Mouse (Mus musculus) embryonic stem cell, embryonic (primary cell): ENCODE results near the gene Abca13.
"Not testable (repeated sequence)": the region's sequence is repeated elsewhere in the genome, so short reads cannot be mapped to it uniquely, and the experiment has no call there.

Experiments
- CTCF ChIA-PET, 4 experiments: fragments of 300-600 bp in 2 of 4; fragments of 350-600 bp in 2 of 4; sonication (Branson Sonifier 250); formaldehyde crosslinking; loops; one replicate each; lab custom pipeline; 2022; ENCODE audit warnings: inconsistent platforms in 2 of 4; lab: Charles Lee
- POLR2A ChIA-PET, 4 experiments: fragments of 300-600 bp in 2 of 4; fragments of 350-600 bp in 2 of 4; sonication (Branson Sonifier 250); formaldehyde crosslinking; loops; one replicate each; lab custom pipeline; 2022; ENCODE audit warnings: antibody characterized with exemption in 4 of 4, inconsistent platforms in 1 of 4; lab: Charles Lee

The Abca13 gene

DNA sequence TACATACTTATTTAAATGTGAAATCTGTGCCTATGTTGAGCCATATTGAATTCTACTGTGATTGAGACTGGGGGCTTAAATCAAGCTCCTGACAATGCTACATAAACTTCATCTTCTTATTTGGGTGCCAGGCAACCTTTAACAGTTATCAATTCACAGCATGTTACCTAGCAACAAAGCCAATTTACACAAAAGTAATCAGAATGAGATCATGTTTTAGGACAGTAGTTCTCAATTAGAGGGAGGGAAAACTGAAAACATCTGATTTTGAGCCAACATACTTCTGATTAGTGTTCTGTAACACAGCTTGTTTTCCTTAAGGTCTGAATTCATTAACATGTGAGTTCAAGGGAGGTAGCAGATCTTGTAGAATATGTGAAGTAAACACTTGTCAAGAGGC lies 244.9 kb downstream of the Abca13 start:
- POLR2A ChIA-PET, result no interaction called here
- CTCF ChIA-PET, result interaction anchor here in 1 of 4 experiments (0.6 kb wide), 1 partner anchor 59 kb away, joined by 3 read pairs; no protein-coding TSS in a partner anchor

DNA sequence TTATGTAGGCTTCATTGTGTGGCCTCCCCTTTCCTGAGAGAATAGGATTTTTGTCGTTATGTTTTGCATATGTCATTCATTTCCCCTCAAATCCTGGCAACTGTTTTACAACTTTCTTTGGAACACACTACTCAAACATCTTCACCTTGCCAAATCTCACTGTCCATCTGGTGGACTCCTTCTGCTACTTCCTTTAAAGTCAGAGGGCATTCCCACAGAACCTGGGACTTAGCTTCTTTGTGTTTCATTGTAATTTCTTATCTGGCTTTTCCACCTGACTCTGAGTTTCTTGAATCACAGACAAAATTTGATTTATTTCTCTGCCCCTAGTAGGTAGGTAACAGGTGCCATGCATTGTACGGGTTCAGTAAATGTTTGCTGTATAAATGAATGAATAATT lies 248.0 kb downstream of the Abca13 start:
- POLR2A ChIA-PET, result no interaction called here
- CTCF ChIA-PET, result no interaction called here

DNA sequence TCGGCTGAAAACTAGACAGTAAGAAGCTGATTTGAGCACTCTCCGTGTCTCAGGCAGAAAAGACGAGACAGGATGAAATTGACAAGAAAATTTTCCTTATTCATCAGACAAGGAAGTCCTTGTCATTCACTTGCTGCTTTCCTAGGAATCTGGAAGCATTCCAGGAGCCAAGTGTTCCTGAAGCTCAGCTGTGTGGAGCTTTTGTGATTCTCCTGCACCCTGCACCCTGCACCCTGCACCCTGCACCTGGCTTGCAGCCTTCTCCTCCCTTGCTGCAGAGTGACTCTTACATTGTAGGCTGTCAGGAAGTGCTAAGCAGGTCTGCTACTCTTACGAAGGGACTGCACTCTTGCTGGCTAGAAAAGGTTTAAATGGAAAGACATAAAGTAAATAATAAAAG lies 249.4 kb downstream of the Abca13 start:
- CTCF ChIA-PET, result no interaction called here

DNA sequence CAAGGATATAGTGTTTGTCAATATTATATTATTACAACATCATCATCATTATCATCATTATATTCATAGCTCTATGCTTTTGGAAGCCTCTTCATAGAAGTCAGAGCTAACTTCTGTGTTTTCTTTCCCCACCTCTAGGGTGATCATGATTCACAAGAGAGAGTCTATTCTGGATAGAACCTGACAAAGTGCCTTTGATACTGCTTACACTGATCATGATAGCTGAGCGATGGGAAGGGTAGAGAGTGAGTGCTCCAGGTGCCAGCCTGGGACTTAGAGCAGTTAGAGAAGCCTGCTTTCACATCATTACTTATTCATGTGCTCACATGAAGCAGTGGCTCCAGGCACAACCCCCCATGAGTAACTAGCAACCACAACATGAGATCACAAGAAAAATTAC lies 280.7 kb downstream of the Abca13 start:
- ChIA-PET POLR2A (no interaction called here), CTCF (no interaction called here)

More for the DNA sequence above, 249.4 kb downstream of the Abca13 start:
- POLR2A ChIA-PET, result no interaction called here

DNA sequence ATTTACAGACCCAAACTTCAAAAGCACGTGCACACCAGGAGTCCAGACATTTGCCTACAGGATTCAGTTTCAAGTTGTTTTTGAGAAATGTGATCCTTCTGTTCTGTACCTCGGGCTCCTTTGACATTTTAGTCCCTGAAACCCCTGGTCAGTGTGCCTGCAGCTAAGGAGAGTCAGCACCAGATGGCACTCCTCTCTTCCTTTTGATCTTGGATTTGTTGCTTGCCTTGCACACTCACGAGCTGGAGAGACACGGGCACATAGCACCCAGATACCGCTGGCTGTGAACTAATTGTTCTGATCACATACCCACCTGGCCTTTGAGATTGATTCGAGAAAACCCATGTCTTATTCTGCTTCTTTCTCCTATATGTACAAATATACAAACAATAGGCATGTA lies 289.8 kb downstream of the Abca13 start:
- ChIA-PET CTCF (interaction anchor here in 1 of 4 experiments (1.1 kb wide), 1 partner anchor 312 kb away, joined by 3 read pairs; no protein-coding TSS in a partner anchor), POLR2A (no interaction called here)

DNA sequence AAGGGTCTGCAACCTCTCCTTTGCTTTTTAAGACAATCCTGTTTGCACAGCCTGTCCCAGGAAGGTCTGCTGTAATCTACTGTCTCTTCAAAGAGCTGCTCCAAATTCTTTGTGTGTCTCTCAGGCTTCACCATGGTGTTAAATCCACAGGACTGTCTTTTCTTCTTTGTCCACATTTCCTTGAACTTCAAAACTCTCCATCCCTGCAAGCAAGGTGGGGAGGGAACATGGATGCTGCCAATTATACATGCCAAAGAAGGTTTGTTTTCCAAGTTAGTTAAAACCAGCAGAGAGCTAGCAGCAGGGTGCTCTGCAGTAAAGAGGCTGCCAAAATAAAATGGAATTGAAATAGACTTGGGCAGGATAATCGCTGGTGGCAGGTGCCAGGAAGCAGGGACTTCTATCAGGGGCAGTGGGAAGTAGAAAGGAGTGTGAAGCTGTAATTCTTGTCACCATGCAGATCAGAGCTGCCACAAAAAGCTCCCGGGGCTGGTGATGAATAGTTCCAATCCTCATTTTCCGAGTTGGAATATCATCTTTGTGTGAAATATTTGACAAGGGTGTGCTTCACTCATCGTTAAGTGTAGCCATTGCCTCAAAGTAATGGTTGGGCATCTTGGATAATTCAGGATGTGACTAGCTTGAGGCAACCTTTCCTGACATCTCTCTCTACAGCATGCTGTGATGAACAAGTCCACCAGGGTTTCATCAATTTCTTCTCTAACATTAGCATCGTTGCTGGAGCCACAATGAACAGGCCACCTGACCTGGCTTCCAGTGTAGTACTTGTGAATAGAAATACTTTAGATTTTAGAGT lies 308.8 kb downstream of the Abca13 start:
- ChIA-PET POLR2A (no interaction called here), CTCF (no interaction called here)

DNA sequence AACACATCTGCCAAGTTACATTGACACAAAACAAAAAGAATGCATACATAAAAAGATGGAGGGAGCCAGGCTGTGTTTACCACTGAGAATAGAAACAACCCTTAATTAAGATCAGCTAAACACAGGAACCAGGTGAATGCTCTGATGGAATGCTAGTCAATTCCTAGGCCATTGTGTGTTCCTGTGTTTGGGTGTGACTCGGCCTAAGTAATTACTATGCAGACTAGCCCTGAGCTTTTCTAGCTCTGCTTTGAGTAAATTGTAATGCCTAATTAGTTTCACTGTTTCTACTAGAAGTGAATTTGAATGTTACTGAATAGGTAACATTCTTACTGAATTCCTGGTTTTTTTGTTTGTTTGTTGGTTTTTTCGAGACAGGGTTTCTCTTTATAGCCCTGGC lies 323.2 kb downstream of the Abca13 start:
- CTCF ChIA-PET, POLR2A ChIA-PET: not testable (repeated sequence)

DNA sequence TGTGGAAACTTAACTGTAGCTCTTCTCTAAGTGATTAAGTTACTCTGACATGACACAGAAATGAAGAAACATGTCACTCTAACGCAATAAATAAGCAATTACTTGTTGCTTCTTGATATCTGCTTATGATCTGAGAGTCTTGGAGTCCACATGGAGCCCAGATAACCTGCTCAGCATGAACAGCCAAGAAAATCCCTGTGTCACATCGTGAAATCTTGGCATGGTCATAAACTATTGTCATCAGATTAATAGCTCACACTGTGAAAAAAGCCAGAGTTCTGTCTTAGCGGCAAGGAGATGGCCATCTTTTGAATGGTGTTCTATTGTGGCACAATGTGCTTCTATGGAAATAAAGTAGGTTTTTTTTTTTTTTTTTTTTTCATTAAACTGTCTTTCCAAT lies 336.8 kb downstream of the Abca13 start:
- ChIA-PET POLR2A (no interaction called here), CTCF (no interaction called here)

DNA sequence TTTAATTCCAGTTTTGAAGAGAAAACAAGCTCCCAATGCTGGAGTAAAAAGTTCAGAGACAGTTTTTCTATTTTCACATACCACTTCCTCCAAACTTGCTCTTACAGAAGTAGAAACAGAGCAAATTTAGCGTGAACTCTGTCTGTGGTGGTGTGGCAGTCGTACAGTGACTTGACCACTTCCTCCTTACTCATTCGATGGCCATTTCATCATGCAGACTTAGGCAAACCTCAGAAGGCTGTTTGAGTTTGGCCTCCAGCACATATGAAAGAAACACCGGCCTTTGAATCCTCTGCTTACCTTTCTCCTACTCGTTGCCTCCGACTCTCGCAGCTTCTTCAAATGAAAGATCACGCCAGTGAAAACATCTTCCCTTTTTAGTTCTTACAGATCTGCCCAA lies 340.0 kb downstream of the Abca13 start:
- CTCF ChIA-PET, result interaction anchor here in 1 of 4 experiments (0.5 kb wide), 1 partner anchor 522 kb away, joined by 3 read pairs; no protein-coding TSS in a partner anchor
- POLR2A ChIA-PET, result no interaction called here

DNA sequence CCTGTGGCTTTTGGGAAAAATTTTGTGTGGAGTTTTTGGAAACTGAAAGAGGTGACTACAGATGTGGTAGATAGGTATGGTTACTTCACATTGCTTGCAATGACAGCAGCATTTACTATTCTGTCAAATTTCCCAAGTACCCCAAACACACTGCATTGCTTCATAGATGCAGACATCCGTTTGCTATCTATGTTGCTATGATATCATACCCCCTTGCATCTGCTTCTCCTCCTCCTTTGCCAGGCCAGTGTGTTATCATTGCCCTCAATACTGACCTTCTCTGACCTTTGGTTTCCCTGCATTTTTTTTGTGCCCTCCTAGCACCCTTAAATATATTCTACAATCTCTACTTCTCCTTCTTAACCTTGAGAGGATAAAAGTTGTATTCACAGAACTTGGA lies 341.4 kb downstream of the Abca13 start:
- ChIA-PET CTCF (no interaction called here), POLR2A (interaction anchor here in 1 of 4 experiments (0.6 to 0.7 kb wide), 2 partner anchors 14 to 34 kb away, joined by 3 read pairs; no protein-coding TSS in a partner anchor)

DNA sequence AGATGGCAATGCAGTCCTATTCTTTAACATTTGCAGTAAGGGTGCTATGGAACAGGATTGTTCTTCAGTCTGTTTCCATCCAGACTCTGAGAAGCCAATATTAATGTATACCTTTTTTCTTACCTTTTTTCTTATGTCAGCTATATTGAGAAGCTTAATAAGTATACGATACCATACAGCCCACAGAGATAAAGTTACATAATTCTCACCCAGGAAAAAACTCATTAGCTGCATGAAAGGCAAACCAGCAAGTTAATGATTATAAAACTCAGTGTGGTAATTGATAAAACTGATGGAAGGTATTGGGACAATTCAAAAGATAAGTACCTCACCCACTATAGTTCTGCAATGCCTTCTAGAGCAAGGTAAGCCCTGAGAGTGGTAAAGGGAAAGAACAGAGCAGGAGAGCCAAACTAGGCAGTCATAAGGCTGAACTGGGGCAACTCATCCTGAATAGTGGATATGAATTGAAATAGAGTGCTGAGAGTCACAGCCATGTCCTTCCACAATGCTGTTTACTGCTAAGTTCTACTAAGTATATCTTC lies 342.0 kb downstream of the Abca13 start:
- CTCF ChIA-PET, result no interaction called here
- POLR2A ChIA-PET, result interaction anchor here in 1 of 4 experiments (0.7 kb wide), 1 partner anchor 34 kb away, joined by 3 read pairs; no protein-coding TSS in a partner anchor

DNA sequence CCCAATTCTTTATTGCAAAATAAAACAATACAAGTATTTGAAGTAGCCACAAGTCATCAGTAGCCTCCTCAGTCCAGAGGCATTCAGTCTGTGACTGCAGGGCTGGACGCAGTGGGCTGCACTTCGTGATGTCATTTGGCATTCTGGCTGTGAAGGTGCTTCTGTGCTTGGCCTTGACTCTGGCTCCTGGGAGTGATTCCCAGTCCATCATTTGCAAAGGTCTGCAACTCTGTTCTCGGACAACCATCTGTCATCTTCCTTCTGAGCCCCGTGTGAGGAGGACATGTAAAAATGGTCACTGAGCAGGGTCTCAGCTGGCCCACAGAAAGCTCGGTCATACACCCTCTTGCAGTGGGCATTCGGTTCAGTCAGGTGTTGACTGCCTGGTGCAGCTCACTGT lies 345.1 kb downstream of the Abca13 start:
- POLR2A ChIA-PET, result no interaction called here

DNA sequence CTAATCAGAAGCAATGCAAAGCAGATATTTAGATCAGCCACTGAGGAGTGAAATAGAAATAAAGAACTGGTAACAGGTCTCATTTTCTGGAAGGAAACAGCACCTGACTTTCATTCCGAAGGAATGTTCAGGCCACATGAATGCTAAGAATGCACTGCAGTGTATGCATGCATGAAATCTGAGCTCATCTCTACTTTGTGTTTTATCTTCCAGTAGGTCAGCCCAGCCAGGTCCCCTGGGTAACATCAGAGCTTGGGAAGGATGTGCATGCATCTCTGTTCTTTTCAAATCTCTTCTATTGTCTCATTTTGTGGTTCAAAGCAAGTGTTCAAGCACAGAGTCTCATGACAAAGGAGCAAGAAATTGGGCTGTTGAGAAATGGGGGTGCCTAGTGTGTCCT lies 346.6 kb downstream of the Abca13 start:
- CTCF ChIA-PET, result no interaction called here
- POLR2A ChIA-PET, result interaction anchor here in 1 of 4 experiments (0.5 kb wide), 1 partner anchor 10 kb away, joined by 4 read pairs; no protein-coding TSS in a partner anchor

More for the DNA sequence above, 345.1 kb downstream of the Abca13 start:
- CTCF ChIA-PET, result no interaction called here

DNA sequence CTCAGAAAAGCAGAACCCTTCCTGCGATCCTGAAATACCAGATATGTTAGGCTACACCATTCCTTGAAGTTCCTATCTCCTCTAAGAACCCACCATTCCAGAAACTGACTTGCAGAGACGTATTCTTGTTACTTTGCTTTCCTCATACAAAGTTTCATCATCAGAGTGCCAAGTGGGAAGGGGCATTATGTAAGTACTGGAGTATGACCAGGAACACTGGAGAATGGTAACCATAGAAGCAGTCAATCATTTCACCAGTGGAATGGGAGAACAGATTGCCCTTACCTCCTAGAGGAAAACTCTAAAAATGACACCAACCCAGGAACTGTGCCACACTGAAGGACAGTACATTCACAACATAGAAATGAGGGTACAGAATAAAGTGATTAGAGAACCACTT lies 368.3 kb downstream of the Abca13 start:
- ChIA-PET POLR2A (interaction anchor here in 1 of 4 experiments (1.2 kb wide), 1 partner anchor 11 kb away, joined by 4 read pairs; no protein-coding TSS in a partner anchor), CTCF (no interaction called here)

DNA sequence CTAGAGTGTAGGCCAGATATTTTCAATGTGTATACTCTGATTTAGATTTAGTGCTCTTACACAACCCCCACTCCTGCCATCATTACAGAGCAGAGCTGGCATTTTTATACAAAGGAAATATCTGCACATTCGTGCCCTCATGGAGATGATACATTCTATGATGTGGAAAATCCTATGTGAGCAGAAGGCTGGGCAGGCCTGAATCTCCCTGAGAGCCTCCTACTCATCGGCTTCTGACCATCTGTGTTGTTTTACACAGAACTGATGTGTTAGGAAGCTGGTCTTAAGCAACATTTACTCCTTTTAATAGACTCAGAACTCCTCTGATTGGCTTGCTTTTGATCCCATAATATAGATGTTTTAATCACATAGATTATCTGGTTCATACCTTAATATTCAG lies 376.6 kb downstream of the Abca13 start:
- POLR2A ChIA-PET, result no interaction called here
- CTCF ChIA-PET, result no interaction called here

DNA sequence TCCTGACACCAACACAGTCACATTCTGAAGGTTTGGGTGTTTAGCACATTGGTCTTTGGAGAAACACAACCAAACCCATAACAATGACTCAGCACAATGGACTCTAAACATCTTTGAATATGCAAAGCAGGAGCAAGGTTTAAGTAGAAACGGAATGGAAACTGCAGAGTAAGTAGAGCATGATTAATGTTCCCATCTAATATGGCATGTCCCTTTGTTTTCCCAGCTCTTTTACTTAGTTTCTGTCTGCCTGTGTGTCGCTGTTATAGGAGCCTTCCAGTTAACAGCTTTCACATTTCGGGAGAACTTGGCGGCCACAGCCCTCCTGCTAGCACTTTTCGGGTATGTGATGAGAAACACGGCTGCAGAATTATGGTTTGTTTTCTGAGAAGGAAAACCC lies 378.6 kb downstream of the Abca13 start:
- POLR2A ChIA-PET, result no interaction called here
- CTCF ChIA-PET, result no interaction called here

DNA sequence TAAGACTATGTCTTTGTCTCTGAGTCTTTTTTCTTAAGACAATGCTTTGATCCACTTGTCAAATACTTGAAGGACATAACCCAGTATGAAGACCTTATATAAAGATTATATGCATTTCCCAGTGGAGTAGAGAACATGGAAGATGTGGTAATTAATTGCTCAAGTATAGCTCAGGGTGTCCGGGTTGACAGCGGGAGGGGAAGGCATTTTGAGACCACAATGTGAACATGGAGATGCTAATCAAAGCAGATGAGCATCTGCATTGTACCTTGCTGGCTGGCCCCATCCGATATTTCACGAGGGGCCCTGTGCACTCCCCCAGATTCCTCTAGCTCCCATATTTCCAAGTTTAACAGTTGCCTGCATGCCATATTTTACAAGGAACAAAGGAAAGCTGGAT lies 383.2 kb downstream of the Abca13 start:
- ChIA-PET POLR2A (no interaction called here), CTCF (no interaction called here)

DNA sequence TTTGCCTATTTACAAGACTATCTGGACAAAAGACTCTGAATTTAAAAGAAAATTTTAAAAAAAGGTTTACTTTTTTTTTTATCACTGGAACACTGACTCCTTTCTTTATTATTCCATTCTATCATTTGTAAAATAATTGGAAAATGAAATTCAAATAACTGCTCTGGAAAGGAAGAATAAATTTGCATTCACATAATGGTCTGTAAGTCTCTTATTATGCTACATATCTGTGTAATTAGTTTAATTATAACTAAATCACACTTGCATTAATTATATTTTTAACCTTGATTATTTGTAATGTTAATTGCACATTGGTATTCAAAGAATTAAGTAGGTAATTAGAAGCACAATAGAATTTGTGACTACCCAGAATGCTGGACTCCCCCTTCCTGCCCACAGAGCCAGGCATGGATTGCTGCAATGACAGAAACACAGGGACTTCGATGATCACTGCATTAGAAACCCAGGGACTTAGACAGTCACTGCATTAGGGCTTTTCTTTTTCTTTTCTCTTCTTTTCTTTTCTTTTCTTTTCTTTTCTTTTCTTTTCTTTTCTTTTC lies 400.1 kb downstream of the Abca13 start:
- ChIA-PET CTCF (no interaction called here), POLR2A (no interaction called here)

DNA sequence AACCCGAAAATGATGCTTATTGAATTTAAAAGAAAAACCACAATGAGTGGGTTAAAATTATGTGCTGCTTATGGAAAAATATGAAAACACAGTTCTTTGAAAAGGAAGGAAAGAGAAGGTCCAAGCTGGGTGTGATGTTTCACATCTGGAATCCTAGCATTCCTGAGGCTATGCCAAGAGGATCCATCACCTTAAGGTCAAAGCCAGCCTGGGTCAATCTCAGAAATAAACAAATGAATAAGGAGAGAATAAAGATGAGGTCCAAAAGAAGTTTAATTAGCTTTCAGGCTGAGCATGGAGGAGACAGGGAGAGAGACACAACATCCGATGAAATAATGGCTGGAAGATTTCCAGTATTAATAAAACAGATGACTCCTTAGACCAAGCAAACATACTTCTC lies 405.6 kb downstream of the Abca13 start:
- ChIA-PET CTCF (no interaction called here), POLR2A (no interaction called here)

DNA sequence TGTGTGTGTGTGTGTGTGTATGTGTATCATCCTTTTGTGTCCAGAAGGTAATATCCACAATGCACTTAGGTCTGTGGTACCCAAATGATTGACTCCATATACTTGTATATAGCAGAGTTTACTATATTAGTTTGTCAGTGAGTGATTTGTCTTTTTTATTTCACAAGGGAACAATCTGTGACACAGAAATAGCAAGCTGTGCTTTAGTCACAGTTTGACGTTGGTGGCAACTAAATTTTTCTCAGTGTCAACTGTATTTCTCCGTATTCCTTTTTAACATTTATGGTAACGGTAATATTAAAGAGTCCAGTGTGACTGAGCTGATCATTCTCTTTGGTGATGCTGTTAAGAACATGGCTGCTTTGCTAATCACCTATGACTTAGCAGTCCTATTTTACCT lies 409.4 kb downstream of the Abca13 start:
- ChIA-PET CTCF (no interaction called here), POLR2A (no interaction called here)
